Mouse (Mus musculus): Measurements from ENCODE around the gene Proser1. TPM values are rescaled to one million over a fixed set of nuclear protein-coding genes. Genes with fewer than 3 reads are reported as not detected.

Proser1 gene
- polyA plus RNA-seq, 1 experiment = 0.83 TPM

- no peak for TF ChIP-seq GATA1 (IDR thresholded peaks at IDR 0.05; ENCODE audit: low read length)
- TF ChIP-seq TAL1 (IDR thresholded peaks at IDR 0.05; ENCODE audit: low read length) = no peak
- Histone ChIP-seq H3K4me1 (ENCODE audit: control insufficient read depth) (peaks cover 21% of the 10 kb centered on the region), H3K27me3 (ENCODE audit: control insufficient read depth) (no peaks in the 10 kb centered on the region), H3K4me3 (replicated peaks) (no peak overlapping the region), H3K9me3 (ENCODE audit: control insufficient read depth, low read length) (no peaks in the 10 kb centered on the region), H3K36me3 (ENCODE audit: control insufficient read depth) (peaks cover 53% of the 10 kb centered on the region)
Measured at GRCm38 (mm10) chr3:53460106-53460505, 3.4 kb upstream of the Proser1 start.

- H3K27me3 ChIP-seq (ENCODE audit: control insufficient read depth) = no peaks in the 10 kb centered on the region
Measured at GRCm38 (mm10) chr3:53462701-53463045, 793 bp upstream of the Proser1 start.

GRCm38 (mm10) chr3:53463765-53464114 is 274 bp downstream of the Proser1 start:
- no peaks in the 10 kb centered on the region for H3K27me3 ChIP-seq (ENCODE audit: control insufficient read depth)
- H3K36me3 ChIP-seq (ENCODE audit: control insufficient read depth) = peaks cover 21% of the 10 kb centered on the region
- no peaks in the 10 kb centered on the region for H3K9me3 ChIP-seq (ENCODE audit: control insufficient read depth, low read length)
- peak overlapping the region; percentile 93 for H3K4me3 ChIP-seq (replicated peaks)
- H3K4me1 ChIP-seq (ENCODE audit: control insufficient read depth) = peaks cover 38% of the 10 kb centered on the region
- TF ChIP-seq GATA1 (IDR thresholded peaks at IDR 0.05; ENCODE audit: low read length) = no peak
- TF ChIP-seq TAL1 (IDR thresholded peaks at IDR 0.05; ENCODE audit: low read length) = no peak

More at GRCm38 (mm10) chr3:53462701-53463045, 793 bp upstream of the Proser1 start:
- no peaks in the 10 kb centered on the region for H3K9me3 ChIP-seq (ENCODE audit: control insufficient read depth, low read length)
- TF ChIP-seq TAL1 (IDR thresholded peaks at IDR 0.05; ENCODE audit: low read length) (no peak), GATA1 (IDR thresholded peaks at IDR 0.05; ENCODE audit: low read length) (no peak)
- H3K4me3 ChIP-seq (replicated peaks) = peak overlapping the region; percentile 93
- peaks cover 28% of the 10 kb centered on the region for H3K36me3 ChIP-seq (ENCODE audit: control insufficient read depth)
- peaks cover 38% of the 10 kb centered on the region for H3K4me1 ChIP-seq (ENCODE audit: control insufficient read depth)

GRCm38 (mm10) chr3:53464146-53464698 is 756 bp downstream of the Proser1 start:
- peak overlapping the region; percentile 93 for H3K4me3 ChIP-seq (replicated peaks)
- peaks cover 38% of the 10 kb centered on the region for H3K4me1 ChIP-seq (ENCODE audit: control insufficient read depth)
- no peaks in the 10 kb centered on the region for H3K27me3 ChIP-seq (ENCODE audit: control insufficient read depth)
- TF ChIP-seq TAL1 (IDR thresholded peaks at IDR 0.05; ENCODE audit: low read length) = no peak
- TF ChIP-seq GATA1 (IDR thresholded peaks at IDR 0.05; ENCODE audit: low read length) = no peak
- no peaks in the 10 kb centered on the region for H3K9me3 ChIP-seq (ENCODE audit: control insufficient read depth, low read length)
- H3K36me3 ChIP-seq (ENCODE audit: control insufficient read depth) = peaks cover 25% of the 10 kb centered on the region

- Histone ChIP-seq H3K36me3 (ENCODE audit: control insufficient read depth) (peaks cover 27% of the 10 kb centered on the region), H3K4me3 (replicated peaks) (peak overlapping the region; percentile 93), H3K27me3 (ENCODE audit: control insufficient read depth) (no peaks in the 10 kb centered on the region), H3K9me3 (ENCODE audit: control insufficient read depth, low read length) (no peaks in the 10 kb centered on the region), H3K4me1 (ENCODE audit: control insufficient read depth) (peaks cover 38% of the 10 kb centered on the region)
- no peak for TF ChIP-seq GATA1 (IDR thresholded peaks at IDR 0.05; ENCODE audit: low read length)
- TF ChIP-seq TAL1 (IDR thresholded peaks at IDR 0.05; ENCODE audit: low read length) = no peak
Measured at GRCm38 (mm10) chr3:53465330-53465729, 1.9 kb downstream of the Proser1 start.

GRCm38 (mm10) chr3:53466481-53466880 is 3.0 kb downstream of the Proser1 start:
- Histone ChIP-seq H3K36me3 (ENCODE audit: control insufficient read depth) (peaks cover 28% of the 10 kb centered on the region), H3K4me3 (replicated peaks) (peak overlapping the region; percentile 1), H3K27me3 (ENCODE audit: control insufficient read depth) (no peaks in the 10 kb centered on the region), H3K9me3 (ENCODE audit: control insufficient read depth, low read length) (no peaks in the 10 kb centered on the region), H3K4me1 (ENCODE audit: control insufficient read depth) (peaks cover 33% of the 10 kb centered on the region)
- no peak for TF ChIP-seq GATA1 (IDR thresholded peaks at IDR 0.05; ENCODE audit: low read length)

GRCm38 (mm10) chr3:53467356-53467755 is 3.9 kb downstream of the Proser1 start:
- TF ChIP-seq TAL1 (IDR thresholded peaks at IDR 0.05; ENCODE audit: low read length) = no peak
- no peak for TF ChIP-seq GATA1 (IDR thresholded peaks at IDR 0.05; ENCODE audit: low read length)
- H3K36me3 ChIP-seq (ENCODE audit: control insufficient read depth) = peaks cover 35% of the 10 kb centered on the region
- no peaks in the 10 kb centered on the region for H3K9me3 ChIP-seq (ENCODE audit: control insufficient read depth, low read length)
- no peak overlapping the region for H3K4me3 ChIP-seq (replicated peaks)
- peaks cover 28% of the 10 kb centered on the region for H3K4me1 ChIP-seq (ENCODE audit: control insufficient read depth)
- no peaks in the 10 kb centered on the region for H3K27me3 ChIP-seq (ENCODE audit: control insufficient read depth)

- peaks cover 18% of the 10 kb centered on the region for H3K4me1 ChIP-seq (ENCODE audit: control insufficient read depth)
- H3K4me3 ChIP-seq (replicated peaks) = no peak overlapping the region
- H3K9me3 ChIP-seq (ENCODE audit: control insufficient read depth, low read length) = no peaks in the 10 kb centered on the region
- TF ChIP-seq TAL1 (IDR thresholded peaks at IDR 0.05; ENCODE audit: low read length) (no peak), GATA1 (IDR thresholded peaks at IDR 0.05; ENCODE audit: low read length) (no peak)
- peaks cover 58% of the 10 kb centered on the region for H3K36me3 ChIP-seq (ENCODE audit: control insufficient read depth)
- H3K27me3 ChIP-seq (ENCODE audit: control insufficient read depth) = no peaks in the 10 kb centered on the region
Measured at GRCm38 (mm10) chr3:53469650-53470049, 6.2 kb downstream of the Proser1 start.

- Histone ChIP-seq H3K4me3 (replicated peaks) (no peak overlapping the region), H3K36me3 (ENCODE audit: control insufficient read depth) (peaks cover 79% of the 10 kb centered on the region), H3K4me1 (ENCODE audit: control insufficient read depth) (peaks cover 1% of the 10 kb centered on the region; the same call in 1 of the 2 replicates), H3K27me3 (ENCODE audit: control insufficient read depth) (no peaks in the 10 kb centered on the region), H3K9me3 (ENCODE audit: control insufficient read depth, low read length) (no peaks in the 10 kb centered on the region)
- TF ChIP-seq TAL1 (IDR thresholded peaks at IDR 0.05; ENCODE audit: low read length) (no peak), GATA1 (IDR thresholded peaks at IDR 0.05; ENCODE audit: low read length) (no peak)
Measured at GRCm38 (mm10) chr3:53472061-53472460, 8.6 kb downstream of the Proser1 start.

GRCm38 (mm10) chr3:53474179-53474578 is 10.7 kb downstream of the Proser1 start:
- Histone ChIP-seq H3K4me3 (replicated peaks) (no peak overlapping the region), H3K36me3 (ENCODE audit: control insufficient read depth) (peaks cover 93% of the 10 kb centered on the region), H3K27me3 (ENCODE audit: control insufficient read depth) (no peaks in the 10 kb centered on the region), H3K4me1 (ENCODE audit: control insufficient read depth) (no peaks in the 10 kb centered on the region; the same call in 1 of the 2 replicates), H3K9me3 (ENCODE audit: control insufficient read depth, low read length) (no peaks in the 10 kb centered on the region)
- no peak for TF ChIP-seq GATA1 (IDR thresholded peaks at IDR 0.05; ENCODE audit: low read length)
- no peak for TF ChIP-seq TAL1 (IDR thresholded peaks at IDR 0.05; ENCODE audit: low read length)

Measured in erythroblast, embryonic 14.5 days (primary cell).